Mouse (Mus musculus): ENCODE data around the gene Ubtd1.

GRCm38 (mm10) chr19:42051351-42051750, 69.8 kb downstream of the Ubtd1 start:
- TF ChIP-seq CTCF (IDR thresholded peaks at IDR 0.05; ENCODE audit: control insufficient read depth, insufficient read depth, insufficient read length) (no peak), MYOD1 (IDR thresholded peaks at IDR 0.05; ENCODE audit: control insufficient read depth, insufficient read length, low read depth) (no peak), MAX (IDR thresholded peaks at IDR 0.05) (no peak)

Measured in C2C12 (cell line).